Mouse (Mus musculus) cerebellum, adult 11-12 months (tissue): ENCODE data around the gene Ehd3.

Experiments used
- DNase-seq: peaks from one replicate; pipeline ENCODE4 v3.0.0; 2022

Gene Ehd3

GRCm38 (mm10) chr17:73803521-73804184 is at the start of gene Ehd3:
Gene Ehd3, plus strand, starts transcription at chr17:73804134.
- DNase-seq: no peak

GRCm38 (mm10) chr17:73770964-73771363 is 33.0 kb upstream of the Ehd3 start:
- no peak for DNase-seq

GRCm38 (mm10) chr17:73786642-73787311 is 17.2 kb upstream of the Ehd3 start:
- DNase-seq: no peak

- no peak for DNase-seq
Measured at GRCm38 (mm10) chr17:73790284-73791020, 13.5 kb upstream of the Ehd3 start.

GRCm38 (mm10) chr17:73796789-73797188 is 7.1 kb upstream of the Ehd3 start:
- no peak for DNase-seq

- no peak for DNase-seq
Measured at GRCm38 (mm10) chr17:73797706-73798105, 6.2 kb upstream of the Ehd3 start.

GRCm38 (mm10) chr17:73804592-73805271 is 798 bp downstream of the Ehd3 start:
- peak; percentile 97 for DNase-seq

- DNase-seq: no peak
Measured at GRCm38 (mm10) chr17:73806331-73806730, 2.4 kb downstream of the Ehd3 start.

- no peak for DNase-seq
Measured at GRCm38 (mm10) chr17:73807211-73807610, 3.3 kb downstream of the Ehd3 start.

- no peak for DNase-seq
Measured at GRCm38 (mm10) chr17:73808431-73808830, 4.5 kb downstream of the Ehd3 start.

- DNase-seq: no peak
Measured at GRCm38 (mm10) chr17:73810801-73811200, 6.9 kb downstream of the Ehd3 start.

GRCm38 (mm10) chr17:73811566-73811965 is 7.6 kb downstream of the Ehd3 start:
- no peak for DNase-seq

- no peak for DNase-seq
Measured at GRCm38 (mm10) chr17:73813031-73813660, 9.2 kb downstream of the Ehd3 start.

GRCm38 (mm10) chr17:73814500-73815190 is 10.7 kb downstream of the Ehd3 start:
- no peak for DNase-seq

- DNase-seq: no peak
Measured at GRCm38 (mm10) chr17:73817697-73818380, 13.9 kb downstream of the Ehd3 start.

- no peak for DNase-seq
Measured at GRCm38 (mm10) chr17:73818936-73819335, 15.0 kb downstream of the Ehd3 start.

- DNase-seq: no peak
Measured at GRCm38 (mm10) chr17:73820726-73821125, 16.8 kb downstream of the Ehd3 start.

- no peak for DNase-seq
Measured at GRCm38 (mm10) chr17:73822255-73822654, 18.3 kb downstream of the Ehd3 start.

- DNase-seq: no peak
Measured at GRCm38 (mm10) chr17:73823121-73824021, 19.4 kb downstream of the Ehd3 start.

GRCm38 (mm10) chr17:73824022-73824340 is 20.0 kb downstream of the Ehd3 start:
- no peak for DNase-seq

- no peak for DNase-seq
Measured at GRCm38 (mm10) chr17:73826106-73826505, 22.2 kb downstream of the Ehd3 start.
